Mouse (Mus musculus): Measurements from ENCODE around the gene Prss46. TPM values are rescaled to one million over a fixed set of nuclear protein-coding genes. Genes with fewer than 3 reads are reported as not detected.

Gene Prss46
- polyA plus RNA-seq, 1 experiment from 2014 or later = not detected

Other genes starting within 250 kb of the Prss46 start
- 52.8 and 60.6 TPM in 2 replicates for gene Nradd, start 220.1 kb upstream of the Prss46 start, polyA plus RNA-seq (2016; fragmentation: Nextera tagmentation; extraction: Ambion mirVana)
- 0.73 and 0.76 TPM in 2 replicates for gene Nbeal2, start 190.3 kb upstream of the Prss46 start, polyA plus RNA-seq (2016; fragmentation: Nextera tagmentation; extraction: Ambion mirVana)
- gene Ccdc12, start 188.0 kb upstream of the Prss46 start, polyA plus RNA-seq (2016; fragmentation: Nextera tagmentation; extraction: Ambion mirVana) = 164 and 175 TPM in 2 replicates
- gene Myl3, start 102.6 kb upstream of the Prss46 start, polyA plus RNA-seq (2016; fragmentation: Nextera tagmentation; extraction: Ambion mirVana) = 1.7 and 3.5 TPM in 2 replicates
- gene Pth1r, start 97.4 kb upstream of the Prss46 start, polyA plus RNA-seq (2016; fragmentation: Nextera tagmentation; extraction: Ambion mirVana) = 36.3 and 49.2 TPM in 2 replicates
- not detected in 2 replicates for gene Prss42, start 46.3 kb upstream of the Prss46 start, polyA plus RNA-seq (2016; fragmentation: Nextera tagmentation; extraction: Ambion mirVana)
- not detected in 2 replicates for gene Prss44, start 30.5 kb upstream of the Prss46 start, polyA plus RNA-seq (2016; fragmentation: Nextera tagmentation; extraction: Ambion mirVana)
- gene Prss43, start 17.8 kb upstream of the Prss46 start, polyA plus RNA-seq (2016; fragmentation: Nextera tagmentation; extraction: Ambion mirVana) = not detected in 2 replicates
- gene Prss45, start 9.9 kb upstream of the Prss46 start, polyA plus RNA-seq (2016; fragmentation: Nextera tagmentation; extraction: Ambion mirVana) = not detected in 2 replicates
- 0.69 and 0.83 TPM in 2 replicates for gene Prss50, start 13.5 kb downstream of the Prss46 start, polyA plus RNA-seq (2016; fragmentation: Nextera tagmentation; extraction: Ambion mirVana)
- 1.8 and 1.9 TPM in 2 replicates for gene Als2cl, start 35.4 kb downstream of the Prss46 start, polyA plus RNA-seq (2016; fragmentation: Nextera tagmentation; extraction: Ambion mirVana)
- gene Tmie, start 35.6 kb downstream of the Prss46 start, polyA plus RNA-seq (2016; fragmentation: Nextera tagmentation; extraction: Ambion mirVana) = 0.09 TPM in 1 of 2 replicates, not detected in the other
- not detected in 2 replicates for gene Fam240a, start 72.4 kb downstream of the Prss46 start, polyA plus RNA-seq (2016; fragmentation: Nextera tagmentation; extraction: Ambion mirVana)
- gene Tdgf1, start 101.7 kb downstream of the Prss46 start, polyA plus RNA-seq (2016; fragmentation: Nextera tagmentation; extraction: Ambion mirVana) = not detected in 2 replicates
- gene Lrrc2, start 107.0 kb downstream of the Prss46 start, polyA plus RNA-seq (2016; fragmentation: Nextera tagmentation; extraction: Ambion mirVana) = 0.08 and 0.20 TPM in 2 replicates
- 0.24 TPM in 1 of 2 replicates, not detected in the other for gene Rtp3, start 146.1 kb downstream of the Prss46 start, polyA plus RNA-seq (2016; fragmentation: Nextera tagmentation; extraction: Ambion mirVana)
- not detected in 2 replicates for gene Ltf, start 174.8 kb downstream of the Prss46 start, polyA plus RNA-seq (2016; fragmentation: Nextera tagmentation; extraction: Ambion mirVana)
- gene Ccrl2, start 213.0 kb downstream of the Prss46 start, polyA plus RNA-seq (2016; fragmentation: Nextera tagmentation; extraction: Ambion mirVana) = 0.41 and 0.54 TPM in 2 replicates